Mouse (Mus musculus): Measurements from ENCODE around the gene Cds2. TPM values are rescaled to one million over a fixed set of nuclear protein-coding genes. Genes with fewer than 3 reads are reported as not detected.

Cds2 gene
- polyA plus RNA-seq, 1 experiment: 21.2 TPM

DNA sequence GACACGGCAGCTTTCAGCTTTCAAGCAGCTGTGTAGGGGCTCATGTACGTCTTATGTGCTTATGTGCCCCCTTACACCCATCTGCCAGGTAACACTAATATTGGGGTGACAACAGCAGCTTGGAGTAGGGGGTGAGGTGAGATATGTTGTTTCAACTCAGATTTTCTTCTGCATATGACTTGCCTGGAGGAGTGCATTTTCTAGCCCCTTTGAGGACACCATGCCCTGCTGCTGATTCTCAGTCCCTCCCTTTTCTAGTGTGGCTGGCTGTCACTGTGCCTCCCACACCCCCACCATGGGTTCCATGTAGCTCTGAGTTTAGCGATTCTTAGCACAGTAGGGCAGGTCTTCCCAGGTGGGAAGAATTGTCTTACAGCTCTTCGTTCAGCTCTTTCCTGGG is 38.5 kb downstream of the Cds2 start:
- Histone ChIP-seq H3K4me1 (ENCODE audit: control insufficient read depth, insufficient read depth, insufficient read length, low read length) (peaks cover 11% of the 10 kb centered on the region; the same call in 1 of the 2 replicates), H3K36me3 (ENCODE audit: control insufficient read depth, insufficient read depth, low read length) (peaks cover 59% of the 10 kb centered on the region), H3K4me3 (ENCODE audit: low read depth, low read length) (no peak overlapping the region), H3K27ac (ENCODE audit: insufficient read depth, low read depth, low read length) (no peak overlapping the region), H3K27me3 (ENCODE audit: control insufficient read depth, insufficient read depth, low read length) (no peaks in the 10 kb centered on the region)
- WGBS: 96% methylated on average over 4 of the region's 4 CpGs
- TF ChIP-seq CTCF (IDR thresholded peaks at IDR 0.05; ENCODE audit: extremely low read depth, insufficient read length, insufficient replicate concordance, low read depth, low read length) (no peak), POLR2A (IDR thresholded peaks at IDR 0.05; ENCODE audit: low read depth, low read length) (no peak)

- TF ChIP-seq POLR2A (IDR thresholded peaks at IDR 0.05; ENCODE audit: low read depth, low read length) (no peak), CTCF (IDR thresholded peaks at IDR 0.05; ENCODE audit: extremely low read depth, insufficient read length, insufficient replicate concordance, low read depth, low read length) (no peak)
- Histone ChIP-seq H3K4me1 (ENCODE audit: control insufficient read depth, insufficient read depth, insufficient read length, low read length) (no peaks in the 10 kb centered on the region), H3K36me3 (ENCODE audit: control insufficient read depth, insufficient read depth, low read length) (peaks cover 49% of the 10 kb centered on the region), H3K27ac (ENCODE audit: insufficient read depth, low read depth, low read length) (no peak overlapping the region), H3K4me3 (ENCODE audit: low read depth, low read length) (no peak overlapping the region), H3K27me3 (ENCODE audit: control insufficient read depth, insufficient read depth, low read length) (no peaks in the 10 kb centered on the region)
- 90% methylated on average over 7 of the region's 7 CpGs for WGBS
These were observed 42.2 kb downstream of the Cds2 start for GRCm38 (mm10) chr2:132305165-132305564.

- Histone ChIP-seq H3K4me3 (ENCODE audit: low read depth, low read length) (no peak overlapping the region), H3K27me3 (ENCODE audit: control insufficient read depth, insufficient read depth, low read length) (no peaks in the 10 kb centered on the region), H3K27ac (ENCODE audit: insufficient read depth, low read depth, low read length) (no peak overlapping the region), H3K4me1 (ENCODE audit: control insufficient read depth, insufficient read depth, insufficient read length, low read length) (no peaks in the 10 kb centered on the region), H3K36me3 (ENCODE audit: control insufficient read depth, insufficient read depth, low read length) (peaks cover 46% of the 10 kb centered on the region)
- WGBS: 58% methylated on average over 4 of the region's 4 CpGs
- TF ChIP-seq CTCF (IDR thresholded peaks at IDR 0.05; ENCODE audit: extremely low read depth, insufficient read length, insufficient replicate concordance, low read depth, low read length): peak; percentile 63; the same call in 1 of the 2 replicates
- TF ChIP-seq POLR2A (IDR thresholded peaks at IDR 0.05; ENCODE audit: low read depth, low read length): no peak
These were observed 43.0 kb downstream of the Cds2 start for GRCm38 (mm10) chr2:132305988-132306387.

DNA sequence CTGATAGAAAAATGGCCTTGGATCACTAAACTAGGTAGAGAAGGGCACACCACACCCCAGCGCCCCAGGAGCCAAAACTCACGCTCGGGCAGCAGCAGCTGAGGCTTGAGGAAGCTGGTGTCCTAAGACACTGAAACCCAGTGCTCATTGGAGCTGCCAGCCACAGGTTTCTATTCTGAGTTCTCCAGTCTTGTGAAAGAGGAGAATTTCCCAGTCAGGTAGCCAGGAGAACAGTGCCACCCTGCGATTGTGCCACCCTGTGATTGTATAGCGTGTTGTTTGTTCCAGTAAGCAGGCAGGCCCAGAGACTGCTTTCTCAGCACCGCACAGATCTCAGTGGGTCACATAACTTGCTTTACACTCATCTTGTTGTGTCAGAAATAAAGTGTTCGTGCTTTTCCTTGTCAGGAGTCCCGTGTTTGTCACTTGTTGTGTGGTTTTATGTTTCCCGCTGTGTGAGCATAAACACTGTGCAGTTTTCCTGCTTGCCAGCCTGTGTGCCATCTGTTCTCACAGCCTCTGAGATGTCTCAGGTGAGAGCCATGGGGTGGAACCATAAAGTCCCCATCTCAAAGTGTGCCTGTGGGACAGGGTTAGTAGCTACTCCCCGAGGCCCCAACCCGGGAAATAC is 44.4 kb downstream of the Cds2 start:
- WGBS: 87% methylated on average over 11 of the region's 11 CpGs
- peaks cover 33% of the 10 kb centered on the region for H3K36me3 ChIP-seq (ENCODE audit: control insufficient read depth, insufficient read depth, low read length)
- H3K27me3 ChIP-seq (ENCODE audit: control insufficient read depth, insufficient read depth, low read length): no peaks in the 10 kb centered on the region
- TF ChIP-seq CTCF (IDR thresholded peaks at IDR 0.05; ENCODE audit: extremely low read depth, insufficient read length, insufficient replicate concordance, low read depth, low read length): no peak
- TF ChIP-seq POLR2A (IDR thresholded peaks at IDR 0.05; ENCODE audit: low read depth, low read length): no peak
- H3K27ac ChIP-seq (ENCODE audit: insufficient read depth, low read depth, low read length): no peak overlapping the region
- H3K4me3 ChIP-seq (ENCODE audit: low read depth, low read length): no peak overlapping the region
- H3K4me1 ChIP-seq (ENCODE audit: control insufficient read depth, insufficient read depth, insufficient read length, low read length): no peaks in the 10 kb centered on the region

- no peaks in the 10 kb centered on the region for H3K27me3 ChIP-seq (ENCODE audit: control insufficient read depth, insufficient read depth, low read length)
- WGBS: 96% methylated on average over 6 of the region's 6 CpGs
These were observed 45.9 kb downstream of the Cds2 start for GRCm38 (mm10) chr2:132308829-132309228.

DNA sequence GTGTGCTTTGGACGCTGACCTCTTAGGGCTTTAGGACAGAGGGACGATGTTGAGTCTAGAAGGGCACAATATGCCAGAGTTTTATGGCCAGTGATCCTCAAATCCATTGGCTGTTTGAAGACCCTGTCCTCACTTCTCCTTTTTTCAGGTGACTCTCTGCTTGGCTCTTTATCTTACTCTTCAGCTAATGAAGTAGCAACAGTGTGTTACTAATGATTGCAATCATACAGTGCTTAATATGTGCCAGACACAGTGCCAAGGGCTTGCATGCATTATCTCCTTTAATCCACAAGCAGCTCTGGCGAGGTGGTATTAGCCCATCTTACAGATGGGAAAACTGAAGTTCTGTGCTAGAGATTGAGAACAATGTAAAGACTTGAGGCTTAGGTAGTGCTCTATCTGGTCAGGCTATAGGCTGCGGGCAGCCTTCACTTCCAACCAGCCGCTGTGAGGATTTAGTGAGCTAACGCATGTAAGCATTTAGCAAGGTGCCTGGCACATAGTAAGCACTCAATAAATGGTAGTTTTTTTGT is 46.5 kb downstream of the Cds2 start:
- H3K36me3 ChIP-seq (ENCODE audit: control insufficient read depth, insufficient read depth, low read length): peaks cover 24% of the 10 kb centered on the region
- TF ChIP-seq CTCF (IDR thresholded peaks at IDR 0.05; ENCODE audit: extremely low read depth, insufficient read length, insufficient replicate concordance, low read depth, low read length) (no peak), POLR2A (IDR thresholded peaks at IDR 0.05; ENCODE audit: low read depth, low read length) (no peak)
- H3K4me3 ChIP-seq (ENCODE audit: low read depth, low read length): no peak overlapping the region
- H3K27ac ChIP-seq (ENCODE audit: insufficient read depth, low read depth, low read length): no peak overlapping the region
- H3K4me1 ChIP-seq (ENCODE audit: control insufficient read depth, insufficient read depth, insufficient read length, low read length): no peaks in the 10 kb centered on the region
- WGBS: 94% methylated on average over 6 of the region's 6 CpGs
- no peaks in the 10 kb centered on the region for H3K27me3 ChIP-seq (ENCODE audit: control insufficient read depth, insufficient read depth, low read length)

More at GRCm38 (mm10) chr2:132308829-132309228, 45.9 kb downstream of the Cds2 start:
- H3K36me3 ChIP-seq (ENCODE audit: control insufficient read depth, insufficient read depth, low read length): peaks cover 27% of the 10 kb centered on the region
- H3K27ac ChIP-seq (ENCODE audit: insufficient read depth, low read depth, low read length): no peak overlapping the region
- H3K4me3 ChIP-seq (ENCODE audit: low read depth, low read length): no peak overlapping the region
- TF ChIP-seq POLR2A (IDR thresholded peaks at IDR 0.05; ENCODE audit: low read depth, low read length): no peak
- TF ChIP-seq CTCF (IDR thresholded peaks at IDR 0.05; ENCODE audit: extremely low read depth, insufficient read length, insufficient replicate concordance, low read depth, low read length): no peak
- H3K4me1 ChIP-seq (ENCODE audit: control insufficient read depth, insufficient read depth, insufficient read length, low read length): no peaks in the 10 kb centered on the region

- TF ChIP-seq CTCF (IDR thresholded peaks at IDR 0.05; ENCODE audit: extremely low read depth, insufficient read length, insufficient replicate concordance, low read depth, low read length) (no peak), POLR2A (IDR thresholded peaks at IDR 0.05; ENCODE audit: low read depth, low read length) (no peak)
- Histone ChIP-seq H3K27ac (ENCODE audit: insufficient read depth, low read depth, low read length) (no peak overlapping the region), H3K36me3 (ENCODE audit: control insufficient read depth, insufficient read depth, low read length) (peaks cover 8% of the 10 kb centered on the region), H3K27me3 (ENCODE audit: control insufficient read depth, insufficient read depth, low read length) (no peaks in the 10 kb centered on the region), H3K4me3 (ENCODE audit: low read depth, low read length) (no peak overlapping the region), H3K4me1 (ENCODE audit: control insufficient read depth, insufficient read depth, insufficient read length, low read length) (no peaks in the 10 kb centered on the region)
- WGBS: 86% methylated on average over 5 of the region's 5 CpGs
These were observed 49.7 kb downstream of the Cds2 start for GRCm38 (mm10) chr2:132312616-132313015.
